Mouse (Mus musculus): Measurements from ENCODE around the gene 4933407L21Rik.

Gene 4933407L21Rik

GRCm38 (mm10) chr1:85928057-85928687 lies at the start of gene 4933407L21Rik:
Gene 4933407L21Rik, plus strand, starts transcription at chr1:85928483.
- DNase-seq, result no peak

- DNase-seq, result no peak
Observed at GRCm38 (mm10) chr1:85882003-85882402, 46.3 kb upstream of the 4933407L21Rik start.

DNA sequence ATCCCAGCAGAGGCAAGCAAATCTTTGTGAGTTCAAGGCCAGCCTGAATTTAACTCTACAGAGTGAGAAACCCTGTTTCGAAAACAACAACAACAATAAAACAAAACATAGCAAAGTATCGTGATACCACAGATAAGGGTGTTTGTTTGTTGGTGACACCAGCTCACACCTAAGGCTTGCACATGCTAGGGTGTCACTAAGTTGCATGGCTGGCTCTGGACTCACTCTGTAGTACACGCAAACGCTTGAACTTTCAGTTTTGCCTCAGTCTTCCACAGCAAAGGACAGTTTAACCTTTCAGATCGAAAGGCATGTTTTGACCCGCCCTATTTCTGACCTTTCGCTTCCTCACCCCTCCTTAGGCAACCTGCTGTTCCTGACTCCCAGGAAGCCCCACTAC lies 41.1 kb upstream of the 4933407L21Rik start:
- no peak for DNase-seq

DNA sequence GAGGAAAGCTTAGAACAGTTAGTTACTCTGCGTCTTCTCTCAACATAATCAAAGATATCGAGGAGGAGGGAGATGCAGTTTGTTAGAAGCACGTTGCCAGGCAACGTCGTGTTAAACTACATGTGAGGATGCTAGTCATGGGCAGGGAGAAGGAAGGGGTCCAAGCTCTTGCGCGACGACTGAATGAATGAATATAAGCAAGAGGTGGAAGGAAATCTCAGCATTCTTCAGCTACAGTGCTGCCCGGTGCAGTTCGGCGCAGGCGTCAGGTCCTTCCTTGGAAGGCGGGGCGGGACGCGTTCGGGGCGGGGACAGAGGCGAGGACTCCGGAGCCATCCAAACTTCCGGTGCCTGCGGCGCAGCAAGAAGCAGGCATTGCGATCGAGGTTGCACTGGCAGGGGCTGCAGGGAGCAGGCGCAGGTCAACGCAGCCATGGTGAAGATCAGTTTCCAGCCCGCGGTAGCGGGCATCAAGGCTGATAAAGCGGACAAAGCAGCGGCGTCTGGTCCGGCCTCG lies 34.0 kb upstream of the 4933407L21Rik start, which contains the start of gene Itm2c:
Gene Itm2c (plus strand): TSS at position 51 of the 517 bp plus-strand sequence.
- DNase-seq, result peak; percentile 92

DNA sequence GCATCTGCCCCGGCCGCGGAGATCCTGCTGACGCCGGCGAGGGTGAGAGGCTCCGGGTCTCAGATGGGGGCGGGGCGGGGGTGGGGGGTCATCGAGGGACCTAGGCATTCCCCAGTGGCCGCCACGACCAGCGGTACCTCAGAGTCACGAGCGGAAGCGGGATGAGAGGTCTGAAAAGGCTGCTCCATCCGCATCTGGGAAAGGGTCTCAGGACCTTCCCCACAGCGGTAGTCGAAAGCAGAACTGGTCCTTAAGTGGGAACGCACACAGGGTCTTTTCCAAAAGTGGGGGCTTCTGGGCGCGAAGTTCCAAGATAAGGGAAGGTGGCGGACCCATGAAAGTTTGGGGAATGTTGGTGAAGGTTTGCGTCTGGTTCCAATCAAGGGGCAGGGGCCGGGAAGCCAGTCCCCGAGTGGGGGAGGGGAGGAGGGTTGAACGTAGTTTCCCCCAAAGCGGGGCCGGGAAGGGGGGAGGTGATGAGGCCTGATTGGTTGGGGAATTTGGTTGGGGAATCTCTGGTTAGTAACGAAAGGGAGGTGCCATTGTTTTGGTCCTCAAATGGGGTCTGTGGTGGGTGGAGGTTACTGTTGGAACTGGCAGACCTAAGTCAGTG lies 33.4 kb upstream of the 4933407L21Rik start:
- peak; percentile 48 for DNase-seq

DNA sequence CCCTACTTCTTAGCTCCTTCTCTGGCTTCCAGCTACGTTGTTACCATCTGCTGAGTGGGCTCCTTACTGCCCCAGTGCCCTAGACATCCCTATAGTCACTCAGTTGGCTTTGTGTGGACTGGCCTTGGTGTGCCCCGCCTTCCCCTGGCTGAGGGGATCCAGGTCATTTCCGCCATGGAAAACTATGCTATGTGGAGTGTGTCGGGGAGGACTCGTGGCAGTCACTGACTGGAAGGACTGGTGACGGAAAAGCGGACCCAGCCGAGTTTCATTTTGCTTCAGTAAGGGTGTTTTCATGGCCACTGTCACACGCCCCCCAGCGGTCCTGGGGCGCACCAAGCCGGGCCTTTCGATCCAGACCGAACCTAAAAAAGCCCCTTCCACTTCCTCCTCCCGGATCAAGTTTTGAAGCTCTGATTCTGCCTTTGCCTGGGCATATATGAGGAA lies 32.9 kb upstream of the 4933407L21Rik start:
- DNase-seq, result peak; percentile 68

DNA sequence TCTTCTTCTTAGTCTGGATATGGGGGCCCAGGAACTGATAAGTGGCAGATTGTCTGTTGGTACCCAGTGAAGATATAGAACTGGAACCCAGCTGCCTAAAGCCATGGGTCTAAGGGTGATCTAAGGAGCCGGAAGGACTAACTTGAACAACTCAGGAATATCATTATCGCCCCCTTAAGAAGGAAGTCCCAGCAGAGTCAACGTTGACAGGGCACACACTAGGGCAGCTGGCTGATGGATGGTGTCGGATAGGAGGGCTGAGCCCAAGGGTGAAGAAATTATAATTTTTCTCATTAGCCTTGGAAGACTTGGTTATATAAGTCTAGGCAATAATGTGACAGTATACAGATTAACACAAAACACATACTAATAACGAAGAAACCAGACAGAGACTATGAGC lies 32.2 kb upstream of the 4933407L21Rik start:
- no peak for DNase-seq

- DNase-seq, result peak; percentile 33
Observed at GRCm38 (mm10) chr1:85896781-85897700, 31.2 kb upstream of the 4933407L21Rik start.

DNA sequence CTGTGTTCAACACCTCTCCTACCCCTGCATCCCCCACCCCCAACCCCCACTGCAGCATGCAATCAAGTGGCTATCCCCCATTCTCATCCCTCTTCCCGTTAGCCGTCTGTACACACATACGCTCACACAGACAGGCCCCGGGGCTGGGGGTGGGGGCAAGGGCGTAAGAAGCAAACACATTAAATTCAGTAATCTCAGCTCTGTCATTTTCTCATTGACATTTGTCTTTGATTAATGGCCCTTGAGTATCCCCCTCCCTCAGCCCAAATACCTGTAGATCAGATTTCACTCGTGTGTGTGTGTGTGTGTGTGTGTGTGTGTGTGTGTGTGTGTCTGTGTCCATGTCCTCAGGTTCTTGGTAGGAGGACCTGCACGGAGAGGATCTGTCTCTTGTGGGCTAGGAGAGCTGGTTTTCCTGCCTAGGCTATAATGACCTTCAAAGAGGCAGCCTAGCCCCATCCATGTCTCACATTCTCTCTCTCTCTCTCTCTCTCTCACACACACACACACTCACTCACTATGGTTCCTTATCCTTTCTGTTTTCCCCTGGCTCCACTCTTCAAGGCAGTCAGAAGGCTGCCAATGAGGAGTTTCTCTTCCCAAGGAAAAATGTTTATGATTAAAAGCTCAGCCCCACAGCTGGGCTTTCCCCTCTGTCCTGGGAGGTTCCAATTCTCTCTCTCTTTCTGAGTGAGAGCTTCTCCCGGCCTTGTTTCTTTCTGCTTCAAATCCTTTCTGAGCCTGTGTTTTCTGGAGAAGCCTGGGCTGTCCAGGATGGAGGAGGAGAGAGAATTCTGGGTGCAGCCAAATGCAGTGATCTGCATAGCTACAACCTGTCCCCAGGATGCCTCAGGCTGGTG lies 30.2 kb upstream of the 4933407L21Rik start:
- no peak for DNase-seq

GRCm38 (mm10) chr1:85898761-85899387 lies 29.4 kb upstream of the 4933407L21Rik start:
- DNase-seq, result no peak

GRCm38 (mm10) chr1:85899388-85899761 lies 28.9 kb upstream of the 4933407L21Rik start:
- no peak for DNase-seq

DNA sequence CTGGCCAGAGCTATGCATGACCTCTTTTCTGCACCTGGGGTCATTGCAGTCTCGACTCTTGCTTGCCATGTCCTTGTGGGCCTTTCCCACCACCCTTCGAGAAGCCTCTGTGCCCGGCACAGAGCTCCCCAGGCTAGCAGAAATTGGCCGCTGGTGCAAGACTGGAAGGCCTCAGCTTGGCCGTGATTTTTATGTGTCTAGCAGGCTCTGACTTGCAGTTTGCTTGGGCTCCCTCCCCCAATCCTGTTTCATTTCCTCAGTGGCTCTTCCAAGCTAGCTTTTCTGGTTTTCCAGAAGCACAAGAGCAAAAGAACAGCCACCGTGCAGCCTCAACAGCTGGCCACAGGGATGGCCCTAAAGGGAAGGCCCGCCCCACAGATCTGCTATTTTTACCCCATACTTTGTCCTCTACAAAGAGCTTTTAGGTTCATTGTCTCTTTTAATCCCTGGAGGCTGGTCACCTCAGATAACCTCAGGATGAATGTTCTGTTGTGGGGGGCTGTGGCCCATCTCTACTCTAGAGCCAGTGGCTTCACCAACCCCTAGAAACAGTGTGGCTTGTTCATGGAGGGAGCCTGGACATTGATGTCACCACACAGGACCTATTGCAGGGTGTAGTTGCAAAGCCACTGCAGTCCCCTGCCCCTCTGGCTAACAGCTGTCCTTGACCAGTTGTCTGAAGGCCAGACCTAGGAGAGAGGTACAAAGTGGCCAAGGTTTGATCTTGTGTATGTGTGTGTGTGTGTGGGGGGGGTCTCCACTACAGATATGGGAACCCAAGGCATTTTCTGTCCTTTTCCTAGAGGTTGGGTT lies 27.6 kb upstream of the 4933407L21Rik start:
- DNase-seq, result no peak

- no peak for DNase-seq
Observed at GRCm38 (mm10) chr1:85901516-85902107, 26.7 kb upstream of the 4933407L21Rik start.

GRCm38 (mm10) chr1:85902108-85902561 lies 26.1 kb upstream of the 4933407L21Rik start:
- DNase-seq, result peak; percentile 32

- no peak for DNase-seq
Observed at GRCm38 (mm10) chr1:85906892-85907291, 21.4 kb upstream of the 4933407L21Rik start.

DNA sequence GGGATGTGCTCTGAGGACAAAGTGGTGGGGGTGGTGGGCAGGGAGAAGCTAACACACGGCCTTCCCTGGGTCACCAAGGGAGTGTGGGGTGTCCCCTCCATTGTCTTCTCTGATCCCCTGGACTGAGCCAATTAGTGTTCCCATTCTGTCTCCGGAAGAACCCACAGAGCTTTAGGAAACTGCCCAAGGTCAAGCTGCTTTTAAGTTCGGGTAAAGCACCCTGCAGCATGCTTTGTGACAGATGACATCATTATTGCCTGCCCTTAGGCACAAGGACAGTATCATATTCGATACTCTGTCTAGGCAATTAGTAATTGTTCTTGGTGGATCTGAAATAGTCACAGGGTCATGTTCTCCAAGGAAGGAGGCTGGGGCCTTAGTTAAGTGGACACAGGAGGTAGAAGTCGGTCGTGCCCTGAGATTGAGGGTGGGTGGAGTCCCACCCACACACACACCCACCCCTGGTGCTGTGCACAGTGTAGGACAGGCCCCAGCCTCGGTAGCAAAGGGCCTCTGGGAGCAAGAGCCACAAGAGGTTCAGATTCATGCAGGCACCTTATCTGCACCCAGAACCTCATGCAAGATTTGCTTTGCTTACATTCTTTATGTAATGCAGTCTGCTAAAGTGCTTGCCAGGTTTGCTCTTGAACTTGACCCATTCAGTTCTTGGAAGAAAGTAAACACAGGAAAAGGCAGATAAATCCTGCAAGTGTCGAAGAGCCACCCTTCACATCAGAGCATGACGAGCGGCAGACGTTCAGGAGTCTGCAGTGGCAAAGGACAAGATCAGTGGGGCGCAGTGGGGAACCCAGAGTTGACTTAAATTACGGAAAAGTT lies 19.3 kb upstream of the 4933407L21Rik start:
- DNase-seq, result peak; percentile 17

GRCm38 (mm10) chr1:85913078-85913755 lies 15.1 kb upstream of the 4933407L21Rik start:
- no peak for DNase-seq

DNA sequence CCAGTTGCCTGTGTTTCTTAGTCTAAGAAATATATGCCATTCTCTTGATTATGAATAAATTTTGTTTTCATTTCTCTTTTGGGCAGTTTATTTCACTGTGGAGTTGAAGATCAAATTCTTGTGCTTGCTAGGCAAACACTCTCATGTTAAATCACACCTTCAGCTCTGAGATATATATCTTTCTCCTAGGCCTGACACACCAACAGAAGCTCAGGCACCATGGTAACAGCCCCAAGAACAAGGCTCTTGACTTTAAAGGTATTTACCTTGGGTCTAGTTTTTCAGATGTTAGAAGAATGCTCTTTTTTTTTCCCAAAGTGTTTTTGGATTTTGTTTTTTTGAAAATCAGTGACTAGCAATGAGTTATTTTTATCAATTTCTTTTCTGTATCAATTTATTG lies 12.4 kb upstream of the 4933407L21Rik start:
- no peak for DNase-seq

Measured in lung, postnatal 14 days (tissue).